Mouse (Mus musculus): ENCODE results near the gene Glrx5.

The Glrx5 gene

DNA sequence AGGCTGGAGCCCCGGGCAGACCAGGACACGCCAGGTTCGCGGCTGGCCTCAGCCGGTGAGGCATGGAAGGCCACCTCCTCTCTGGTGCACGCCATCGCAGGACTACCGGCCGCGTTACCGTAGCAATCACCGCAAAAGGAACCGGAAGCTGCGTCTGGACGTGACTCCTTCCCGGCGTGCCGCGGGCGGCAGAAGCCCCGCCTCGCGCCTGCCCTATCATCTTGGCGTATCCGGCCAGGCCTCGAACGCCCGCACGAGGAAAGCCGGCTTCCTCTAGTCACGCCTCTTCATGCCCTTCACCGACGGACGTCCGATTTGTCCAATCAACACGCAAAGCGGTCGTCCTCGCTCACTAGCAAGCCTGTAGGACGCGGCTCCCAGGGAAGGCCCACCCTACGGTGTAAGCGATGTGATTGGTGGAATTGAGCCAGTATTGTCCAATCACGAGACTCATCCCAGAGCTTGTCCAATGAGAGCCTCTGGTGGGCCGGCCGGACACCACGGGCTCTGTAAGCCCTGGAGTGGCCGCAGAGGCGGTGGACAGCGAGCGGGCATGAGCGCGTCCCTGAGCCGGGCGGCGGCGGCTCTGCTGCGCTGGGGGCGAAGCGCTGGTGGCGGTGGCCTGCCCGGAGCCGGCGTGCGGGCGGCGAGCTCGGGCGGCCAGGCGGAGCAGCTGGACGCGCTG lies at the start of gene Glrx5:
Glrx5 (plus strand) TSS at position 542 of the 685 bp plus-strand sequence.
- peak; percentile 91 to 97 for DNase-seq

DNA sequence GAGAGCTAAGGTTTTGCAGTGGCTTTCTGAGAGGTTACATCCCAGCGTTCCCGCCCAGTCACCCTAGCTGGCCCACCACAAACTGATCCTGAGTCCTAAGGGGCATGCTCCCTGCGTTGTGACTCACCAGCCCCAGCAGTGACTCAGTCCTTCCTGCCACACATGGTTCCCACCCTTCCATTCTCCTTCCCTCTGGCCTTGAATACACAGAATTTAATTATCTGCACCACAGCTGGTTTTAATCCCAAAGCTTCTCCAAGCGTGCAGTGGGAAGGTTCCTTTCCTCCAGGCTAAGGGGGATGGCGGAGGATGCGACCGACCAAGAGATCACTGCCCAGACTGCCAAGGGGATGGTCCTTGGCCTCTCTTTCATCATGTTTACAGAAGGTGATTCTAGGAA lies 49.0 kb upstream of the Glrx5 start:
- DNase-seq: no peak

DNA sequence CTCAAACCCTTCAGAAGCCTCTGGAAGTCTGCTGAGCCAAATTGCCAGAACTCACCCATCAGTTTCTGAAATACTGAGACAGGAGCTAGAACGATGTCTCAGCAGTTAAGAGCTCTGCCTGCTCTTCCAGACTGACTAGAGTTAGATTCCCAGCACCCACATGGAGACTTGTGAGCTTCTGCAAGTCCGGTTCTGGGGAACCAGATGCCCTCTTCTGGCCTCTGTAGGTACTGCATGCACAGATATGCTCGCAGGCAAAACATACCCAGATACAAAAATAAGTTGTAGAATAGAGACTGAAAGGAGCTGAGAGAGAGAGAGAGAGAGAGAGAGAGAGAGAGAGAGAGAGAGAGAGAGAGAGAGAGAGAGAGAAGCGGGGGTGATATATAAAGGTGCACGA lies 47.4 kb upstream of the Glrx5 start:
- peak in 1 of 2 experiments; percentile 37 for DNase-seq

DNA sequence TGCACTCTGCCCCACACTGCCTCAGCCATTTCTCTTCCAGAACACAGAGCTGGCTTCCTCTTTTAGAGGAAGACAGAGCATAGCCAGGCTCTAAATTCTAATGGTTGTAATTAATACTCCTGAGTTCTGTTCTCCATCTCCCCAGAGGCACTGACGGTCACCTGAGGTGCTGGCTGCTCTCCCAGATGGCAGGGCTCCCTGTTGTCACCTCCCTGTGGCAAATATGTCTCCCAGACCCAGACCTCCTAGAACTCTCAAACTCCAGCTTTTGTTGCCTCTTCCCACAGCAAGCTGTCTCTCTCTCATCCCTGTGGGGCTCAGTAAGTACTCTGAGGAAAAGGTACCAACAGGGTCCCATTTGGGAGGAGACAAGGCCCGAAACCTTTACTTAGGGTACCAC lies 46.5 kb upstream of the Glrx5 start:
- no peak for DNase-seq

DNA sequence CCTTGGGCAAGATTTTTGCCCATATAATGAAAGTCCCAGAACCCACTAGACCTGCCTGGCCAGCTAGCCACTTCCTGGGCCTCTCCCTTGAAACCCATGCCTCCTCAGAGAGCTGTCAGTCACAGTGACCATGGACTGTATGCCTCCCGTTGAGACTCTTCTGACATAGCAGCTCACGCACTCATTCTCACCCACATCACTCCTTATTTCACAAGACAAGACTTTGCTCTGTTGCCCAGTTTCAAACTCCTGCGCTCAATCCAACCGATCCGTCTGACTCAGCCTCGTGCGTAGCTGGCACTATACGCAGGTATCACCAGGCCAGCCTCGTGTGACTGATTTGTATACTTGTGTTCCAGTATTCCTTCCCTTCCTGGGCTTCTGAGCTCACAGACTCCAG lies 45.7 kb upstream of the Glrx5 start:
- DNase-seq: no peak

DNA sequence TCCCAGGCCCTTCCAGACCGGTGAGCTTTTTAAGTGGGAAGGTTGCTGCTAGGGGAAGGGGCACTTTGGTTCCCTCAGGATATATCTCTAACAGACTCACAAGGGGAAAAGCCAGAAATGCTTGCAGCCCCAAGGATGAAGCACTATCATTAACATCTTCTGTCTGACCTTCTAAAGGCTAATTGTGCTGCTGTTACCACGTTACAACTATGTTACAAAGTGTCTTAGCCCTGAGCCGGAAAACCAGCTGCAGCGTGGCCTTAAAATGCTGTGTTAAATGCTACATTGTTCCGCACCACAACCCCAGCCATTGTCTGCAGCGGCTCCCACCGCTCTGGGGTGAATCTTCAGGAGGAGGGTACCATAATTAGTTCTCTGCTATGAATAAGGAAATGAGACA lies 44.6 kb upstream of the Glrx5 start:
- DNase-seq: no peak

DNA sequence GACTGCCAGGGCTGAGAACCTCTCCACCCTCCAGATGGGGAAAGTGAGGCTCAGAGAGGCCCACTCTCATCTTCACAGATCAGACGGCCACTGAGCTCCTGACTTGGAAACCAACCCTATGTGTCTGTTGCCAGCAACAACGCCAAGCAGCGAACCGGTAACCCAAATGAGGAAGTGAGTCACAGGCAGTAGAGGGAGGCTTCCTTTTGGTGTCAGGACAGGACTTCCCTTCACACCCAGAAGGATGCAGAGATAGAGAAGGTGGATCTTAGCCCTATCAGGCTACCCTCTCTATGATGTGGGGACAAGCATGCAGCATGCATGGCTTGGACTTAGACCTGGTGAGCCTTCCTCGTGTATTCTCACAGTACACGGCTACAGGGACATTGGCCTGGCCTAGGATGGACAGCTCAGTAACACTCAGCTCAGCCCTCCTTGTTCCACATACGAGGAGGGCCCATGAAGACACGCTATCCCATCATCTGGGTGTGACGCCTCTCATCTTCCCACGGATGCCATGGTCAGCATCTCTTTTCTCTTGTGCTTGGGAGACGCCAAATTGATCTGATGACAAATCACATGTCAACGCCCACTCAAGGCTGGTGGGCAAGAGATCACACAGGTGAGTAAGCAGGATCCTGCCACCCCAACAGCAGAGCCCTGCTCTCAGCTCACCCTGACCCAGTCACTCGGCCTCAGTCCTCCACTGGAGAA lies 41.6 kb upstream of the Glrx5 start:
- peak; percentile 56 to 60 for DNase-seq

DNA sequence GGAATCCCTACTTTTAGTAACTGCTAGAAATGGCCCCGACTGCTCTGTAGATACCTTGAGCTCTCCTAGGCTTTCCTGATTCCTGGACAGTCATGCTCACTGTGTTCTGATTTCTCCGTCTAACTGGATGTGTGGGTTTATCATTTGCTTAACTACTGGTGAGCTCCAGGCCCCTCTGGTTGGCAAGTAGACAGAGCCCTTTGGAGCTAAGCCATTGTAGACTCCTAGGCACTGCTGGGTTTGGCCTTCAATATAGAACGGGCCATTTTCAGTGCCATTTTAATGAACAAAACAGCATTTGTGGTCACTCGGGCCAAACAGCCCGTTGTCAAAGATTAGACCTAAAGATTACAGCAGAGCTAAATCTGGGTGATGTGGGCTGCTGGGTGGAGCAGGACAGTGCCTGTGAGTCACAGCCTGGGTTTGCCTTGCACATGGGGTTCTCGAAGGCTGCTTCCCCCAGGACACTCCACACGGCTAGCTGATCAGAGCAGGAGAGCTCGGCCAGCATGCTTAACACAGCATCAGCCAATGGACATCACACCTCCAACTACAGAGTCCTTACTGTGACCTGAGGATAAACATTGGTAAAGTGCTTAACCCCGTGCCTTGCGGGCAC lies 40.3 kb upstream of the Glrx5 start:
- DNase-seq: no peak

DNA sequence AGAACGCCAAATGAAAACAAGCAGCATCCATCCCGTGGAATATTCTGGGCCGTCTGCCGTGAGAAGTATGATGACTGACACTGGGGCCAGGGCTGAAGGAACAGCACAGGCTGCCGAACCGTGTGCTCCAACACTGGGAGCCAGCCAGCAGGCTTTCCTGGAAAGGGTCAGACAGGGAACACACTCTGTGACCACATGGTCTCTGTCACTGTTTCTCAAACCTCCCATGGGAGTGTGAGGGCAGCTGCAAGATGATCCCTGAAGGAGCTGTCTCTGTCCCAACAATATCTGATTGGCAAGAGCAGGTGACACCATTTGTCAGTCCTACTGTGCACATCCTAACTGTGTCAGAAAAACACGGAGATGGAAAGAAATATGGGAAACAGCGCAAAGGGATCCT lies 39.6 kb upstream of the Glrx5 start:
- DNase-seq: no peak

DNA sequence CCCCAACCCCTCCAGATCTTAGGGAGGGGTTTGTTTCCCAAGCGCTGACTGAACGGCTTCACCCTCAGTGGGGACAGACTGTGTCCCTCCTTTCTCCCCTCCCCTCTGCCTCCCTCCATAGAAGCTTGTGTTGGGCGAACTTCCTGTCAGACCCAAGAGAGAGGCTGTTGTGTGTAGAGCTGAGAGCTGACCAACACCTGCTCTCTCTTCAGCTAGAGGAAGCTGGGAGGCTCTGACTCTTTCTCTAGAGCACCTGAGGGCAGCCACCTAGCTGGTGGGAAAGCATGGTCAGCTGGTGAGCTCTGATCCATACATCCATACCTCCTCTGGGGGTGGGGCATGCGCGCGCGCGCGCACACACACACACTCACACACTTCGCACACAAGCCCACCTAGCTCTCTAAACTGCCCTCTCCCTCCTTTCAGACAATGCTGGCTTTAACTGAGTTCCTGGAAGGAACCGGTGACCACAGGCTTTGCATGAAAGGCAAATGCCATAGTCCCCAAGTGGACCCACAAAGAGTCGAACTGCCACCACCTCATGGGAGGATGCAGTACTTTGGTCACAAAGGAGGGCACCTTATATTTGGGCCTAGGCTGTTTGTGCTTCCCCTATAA lies 37.1 kb upstream of the Glrx5 start:
- peak in 1 of 2 experiments; percentile 32 for DNase-seq

DNA sequence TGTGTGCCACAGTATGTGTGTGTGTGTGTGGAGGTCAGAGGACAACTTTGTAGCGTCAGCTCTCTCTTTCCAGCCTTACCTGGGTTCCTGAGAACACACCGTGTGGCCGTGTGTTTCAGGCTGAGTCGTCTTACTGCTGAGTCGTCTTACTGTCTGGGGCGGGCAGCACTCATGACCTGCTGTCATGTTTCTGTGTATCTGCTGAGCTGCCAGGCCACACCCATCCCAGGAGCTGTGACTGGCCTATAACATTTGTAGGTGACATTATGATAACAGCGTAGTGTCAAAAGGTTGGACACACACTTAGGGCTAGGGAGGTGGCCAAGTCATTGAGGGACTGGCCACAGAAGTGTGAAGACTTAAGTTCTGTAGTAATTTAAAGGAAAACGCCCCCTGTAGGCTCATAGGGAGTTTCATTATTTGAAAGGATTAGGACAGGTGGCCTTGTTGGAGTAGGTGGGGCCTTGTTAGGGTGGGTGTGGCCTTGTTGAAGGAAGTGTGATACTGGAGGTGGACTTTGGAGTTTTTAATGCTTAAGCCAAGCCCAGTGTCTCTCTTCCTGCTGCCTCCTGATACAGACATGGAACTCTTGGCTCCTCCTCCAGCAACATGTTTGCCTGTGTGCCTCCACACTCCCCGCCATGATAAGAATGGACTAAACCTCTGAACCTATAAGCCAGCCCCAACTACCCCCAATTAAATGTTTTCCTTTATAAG lies 36.3 kb upstream of the Glrx5 start:
- DNase-seq: no peak

DNA sequence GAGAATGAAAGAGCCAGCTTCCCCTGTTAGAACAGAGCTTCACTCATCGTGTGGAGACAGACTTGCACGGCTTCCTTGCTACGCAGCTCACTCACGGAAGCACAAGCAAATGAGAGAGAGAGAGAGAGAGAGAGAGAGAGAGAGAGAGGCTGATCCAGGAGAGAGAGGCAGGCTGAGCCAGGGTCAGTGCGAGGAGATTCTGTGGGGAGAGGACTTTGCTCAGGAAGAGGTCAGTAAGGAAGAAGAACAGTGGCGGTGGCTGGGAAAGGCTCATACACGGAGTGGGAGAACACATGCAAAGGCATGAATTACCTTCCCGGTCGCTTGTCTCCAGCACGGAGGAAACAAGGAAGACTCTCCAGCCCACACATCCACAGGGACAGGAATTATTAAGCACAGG lies 35.3 kb upstream of the Glrx5 start:
- DNase-seq: no peak

DNA sequence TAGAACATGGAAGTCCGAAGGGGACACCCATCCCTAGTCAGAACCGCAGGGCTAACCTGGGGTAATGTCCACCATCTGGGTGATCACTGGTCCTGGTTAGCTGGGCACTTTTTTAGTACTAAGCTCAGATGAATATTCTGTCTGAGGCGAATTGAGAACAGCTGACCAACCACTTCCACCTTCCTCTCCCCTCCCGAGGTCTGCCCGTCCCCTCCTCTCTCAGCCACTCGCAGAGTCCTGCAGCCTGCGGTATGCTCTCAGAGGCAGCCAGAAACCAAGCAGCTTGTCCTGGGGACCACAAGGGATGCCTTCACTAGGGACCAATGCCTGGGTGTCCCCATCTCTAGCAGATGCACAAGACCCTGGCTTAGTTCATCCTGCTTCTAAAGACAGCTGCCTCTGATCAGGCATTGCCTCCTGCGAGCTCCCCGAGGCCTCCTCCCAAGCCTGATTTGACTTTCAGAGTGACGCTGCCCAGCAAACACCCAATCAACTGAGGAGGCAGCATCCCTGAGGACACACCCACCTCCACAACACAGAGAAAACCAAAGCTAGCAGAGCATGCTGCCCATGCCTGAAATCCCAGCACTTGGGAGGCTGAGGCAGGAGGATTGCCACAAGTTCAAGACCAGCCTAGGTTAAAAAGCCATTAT lies 34.7 kb upstream of the Glrx5 start:
- DNase-seq: no peak

DNA sequence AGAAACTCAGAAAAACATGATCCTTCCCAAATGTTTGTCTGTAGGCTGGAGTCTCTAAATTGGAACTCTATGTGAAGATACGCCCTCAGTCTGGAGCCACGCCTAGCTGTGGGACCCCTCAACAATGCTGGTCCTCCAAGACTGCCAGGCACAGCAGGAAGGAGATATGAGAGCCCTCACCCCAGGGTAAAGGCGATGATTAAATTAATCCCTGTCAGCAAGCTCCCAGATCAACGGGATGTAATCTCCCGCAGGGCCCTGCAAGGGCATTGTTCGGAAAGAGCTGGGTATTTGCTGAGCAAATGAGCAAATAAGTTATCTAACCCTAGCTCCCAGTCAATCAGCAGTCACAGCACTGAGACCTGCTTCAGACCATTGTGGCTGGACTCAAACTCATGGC lies 33.9 kb upstream of the Glrx5 start:
- DNase-seq: no peak

DNA sequence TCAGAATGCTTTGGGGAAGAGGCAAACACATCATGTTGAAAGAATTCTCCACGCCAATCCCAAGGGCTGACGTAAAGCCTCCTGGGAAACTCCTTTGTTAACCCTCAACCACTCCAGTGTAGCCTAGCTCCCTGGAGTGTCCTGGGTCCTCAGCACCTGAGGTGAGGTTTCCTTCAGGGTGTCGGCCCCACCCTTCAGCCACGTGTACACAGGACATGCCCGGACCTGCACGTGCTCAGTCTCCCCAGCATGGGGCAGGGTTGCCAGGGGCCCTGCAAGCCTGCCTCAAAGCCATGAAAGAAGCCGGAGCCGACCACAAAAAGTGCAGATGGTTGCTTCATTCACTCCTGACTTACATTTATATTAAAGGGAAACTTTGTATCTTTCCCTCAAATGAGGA lies 33.3 kb upstream of the Glrx5 start:
- no peak for DNase-seq

DNA sequence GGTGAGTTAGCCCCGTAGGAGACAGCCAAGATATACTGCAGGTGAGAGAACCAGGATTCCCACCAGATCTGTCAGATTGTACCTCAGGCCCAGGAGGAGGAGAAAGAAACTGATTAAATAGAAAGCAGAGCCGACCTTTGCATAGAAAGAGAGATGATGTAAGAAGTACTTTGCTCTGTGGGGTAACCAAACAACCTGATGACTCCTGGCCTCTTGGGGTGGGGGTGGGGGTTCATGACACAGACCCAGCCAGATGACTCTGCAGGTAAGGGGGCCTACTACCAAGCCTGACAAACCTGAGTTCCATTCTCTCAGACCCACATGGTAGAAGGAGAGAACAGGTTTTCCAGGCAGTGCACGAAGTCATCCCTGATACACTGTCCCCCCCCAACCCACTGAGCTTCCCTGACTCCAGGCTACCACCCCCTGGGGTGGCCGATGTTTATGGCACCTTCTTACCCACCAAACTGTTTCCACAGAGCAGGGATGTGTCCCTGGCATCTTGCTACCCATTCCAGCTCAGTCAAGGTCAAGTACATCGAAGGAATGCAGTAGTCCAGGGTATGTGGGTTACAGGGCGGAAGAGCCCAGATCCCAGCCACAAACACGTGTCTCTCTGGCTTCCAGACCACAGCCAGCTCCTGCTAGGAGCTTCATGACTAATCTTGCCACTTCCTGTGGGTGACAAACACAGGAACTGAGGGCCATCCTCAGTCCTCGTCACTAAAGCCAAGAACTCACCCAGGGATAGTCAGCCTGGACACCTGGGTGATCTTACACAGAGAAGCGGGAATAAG lies 31.8 kb upstream of the Glrx5 start:
- no peak for DNase-seq

DNA sequence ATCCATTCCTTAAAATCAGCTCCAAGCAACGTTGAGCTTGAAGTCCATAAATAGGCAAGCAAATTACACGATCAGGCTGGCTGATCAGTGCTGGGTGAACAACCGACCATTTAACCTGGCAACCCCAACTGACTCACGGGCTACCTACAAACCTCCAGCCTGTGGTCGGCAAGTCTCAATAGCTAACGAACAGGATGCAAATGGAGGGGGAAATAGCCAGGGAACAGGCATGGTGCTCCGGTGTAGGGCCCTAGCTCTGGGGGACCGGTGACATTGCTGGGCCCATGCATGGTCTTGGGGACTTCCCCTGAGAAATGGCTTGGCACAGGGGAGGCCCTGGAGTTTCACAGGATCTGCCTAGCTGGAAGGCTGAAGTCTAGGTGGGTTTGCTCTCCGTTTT lies 31.2 kb upstream of the Glrx5 start:
- DNase-seq: no peak

DNA sequence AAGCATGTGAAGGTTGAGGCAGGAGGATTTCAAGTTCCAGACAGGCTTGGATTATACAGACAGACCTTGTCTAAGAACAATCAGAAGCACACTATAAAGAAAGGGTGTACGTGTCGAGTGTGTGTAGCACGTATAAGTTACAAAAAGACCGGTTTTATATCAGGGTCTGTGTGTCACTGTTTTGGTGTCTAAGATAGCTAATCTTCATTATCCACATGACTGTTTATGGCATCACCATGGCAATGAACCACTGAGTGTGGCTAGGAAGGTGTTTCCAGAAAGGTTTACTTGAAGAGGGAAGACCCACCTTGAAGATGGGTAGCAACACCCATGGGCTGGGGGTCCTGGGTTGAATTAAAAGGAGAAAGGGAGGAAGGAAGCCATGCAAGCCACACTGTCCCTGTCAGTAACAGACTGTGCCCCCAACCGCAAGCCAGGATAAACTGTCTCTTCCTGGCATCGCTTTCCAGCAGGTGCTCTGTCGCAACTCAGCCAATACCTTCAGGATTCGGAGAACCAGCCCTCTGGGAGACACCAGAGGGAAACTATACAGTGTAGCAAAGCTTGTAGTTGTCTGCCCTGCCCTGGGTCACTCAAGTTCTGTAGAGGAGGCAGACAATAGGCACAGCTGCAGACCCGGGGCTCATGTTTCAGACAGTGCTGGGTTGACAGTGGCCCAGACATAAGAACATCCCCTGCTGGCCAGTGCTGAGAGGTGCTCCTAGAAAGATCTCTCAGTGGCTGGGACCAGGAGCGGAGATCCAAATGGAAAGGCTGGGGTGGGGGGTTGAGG lies 30.0 kb upstream of the Glrx5 start:
- no peak for DNase-seq

DNA sequence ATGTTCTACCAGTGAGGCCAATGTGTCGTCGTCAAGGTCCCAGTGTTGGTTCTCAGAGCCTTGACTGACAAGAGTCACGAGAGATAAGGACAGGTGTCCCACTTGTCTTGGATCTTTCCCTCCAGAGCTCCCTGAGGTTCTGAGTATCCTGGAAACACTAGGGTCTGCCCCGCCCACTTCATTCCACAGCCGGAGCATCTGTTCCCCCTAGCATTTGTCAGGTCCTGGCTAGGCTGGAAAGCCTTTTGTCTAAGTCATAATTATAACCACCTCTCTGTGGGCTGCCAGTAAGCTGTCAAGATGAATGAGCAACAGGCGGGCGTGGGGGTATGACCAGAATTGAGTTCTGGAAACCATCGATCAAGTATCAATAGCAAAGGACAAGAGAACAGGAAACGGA lies 29.3 kb upstream of the Glrx5 start:
- no peak for DNase-seq

DNA sequence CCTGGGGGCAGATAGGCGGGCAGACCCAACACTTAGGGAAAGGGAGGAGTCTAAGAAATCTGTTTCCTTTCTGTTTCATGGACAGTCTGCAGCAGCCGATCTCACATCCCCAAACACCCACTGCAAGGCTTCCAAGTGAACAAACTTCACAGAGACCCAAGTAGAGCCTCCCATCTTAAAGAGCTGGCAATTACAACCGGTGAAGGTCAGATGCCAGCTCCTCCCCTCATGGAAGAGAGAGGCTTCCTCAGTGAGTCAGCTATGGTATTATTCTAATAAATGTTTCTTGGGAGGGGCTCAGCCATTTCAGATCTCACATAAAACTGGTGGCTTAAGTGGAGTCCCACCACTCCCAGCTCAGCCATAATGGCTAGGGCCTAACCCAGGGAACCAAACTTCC lies 28.8 kb upstream of the Glrx5 start:
- DNase-seq: no peak

Measured in spleen, adult 18-20 months (tissue).